ENCODE assay signal across 12 mouse cellular contexts in genomic region chr3:107595938-107596461, GRCm38 (mm10). TPM values are rescaled to one million over a fixed set of nuclear protein-coding genes. Genes with fewer than 3 reads are reported as not detected.
DNase-seq lines count a peak whose midpoint lies in the region; ATAC-seq and TF ChIP-seq lines count a peak whose summit lies in the region.
"Had no signal": no experiment of that assay in that cellular context is flagged by ENCODE, and none has a peak within 500 bp of the region (broad histone marks: within the 10 kb centered on the region; RNA-seq: fewer than 3 reads in every experiment).

No protein-coding gene starts in this region.

- DNase-seq in heart, embryonic 10.5 days (ENCODE audit: low spot score) = no peak
- DNase-seq in heart, adult 2 months = no peak
- DNase-seq in forebrain, embryonic 14.5 days (ENCODE audit: low spot score) = peak; percentile 21
- no peak for DNase-seq in liver, postnatal 0 days
- DNase-seq in layer of hippocampus, adult 8-10 months (ENCODE audit: low spot score in 2 of 2) = no peak
- DNase-seq in thymus, postnatal 36 days = no peak
- DNase-seq in adrenal gland, postnatal 25 days = no peak

- no peak for TF ChIP-seq CTCF in heart, adult 2 months (IDR thresholded peaks at IDR 0.05)
- no peak for TF ChIP-seq CTCF in ES-Bruce4 (IDR thresholded peaks at IDR 0.05; ENCODE audit: low read depth, low read length)
- TF ChIP-seq CTCF in liver, postnatal 0 days (IDR thresholded peaks at IDR 0.05; ENCODE audit: low read depth) = no peak

- peaks cover 37% of the 10 kb centered on the region for H3K4me1 ChIP-seq in heart, embryonic 10.5 days
- peaks cover 1% of the 10 kb centered on the region; the same call in 1 of the 2 replicates for H3K4me1 ChIP-seq in heart, adult 2 months (ENCODE audit: control insufficient read depth, insufficient read depth, low read length)
- no peaks in the 10 kb centered on the region for H3K4me1 ChIP-seq in ES-Bruce4 (ENCODE audit: control insufficient read depth, insufficient read depth, low read length)
- peaks cover 8% of the 10 kb centered on the region for H3K4me1 ChIP-seq in forebrain, embryonic 14.5 days (ENCODE audit: control insufficient read depth, insufficient read depth, low read length)
- H3K4me1 ChIP-seq in liver, postnatal 0 days (ENCODE audit: insufficient read depth) = peaks cover 7% of the 10 kb centered on the region; the same call in 1 of the 2 replicates

- no peaks in the 10 kb centered on the region for H3K79me2 ChIP-seq in heart, adult 2 months (replicated peaks; ENCODE audit: control insufficient read depth, insufficient read depth, low read length)

- no peak for TF ChIP-seq EP300 in heart, adult 2 months (IDR thresholded peaks at IDR 0.05; ENCODE audit: insufficient read depth, low read depth, low read length)
- no peak for TF ChIP-seq EP300 in ES-Bruce4 (IDR thresholded peaks at IDR 0.05; ENCODE audit: insufficient read depth, low read depth, low read length)
- no peak for TF ChIP-seq EP300 in liver, postnatal 0 days (IDR thresholded peaks at IDR 0.05; ENCODE audit: low read depth)

- H3K4me3 ChIP-seq in heart, embryonic 10.5 days = peak overlapping the region; percentile 63
- H3K4me3 ChIP-seq in heart, adult 2 months = no peak overlapping the region
- peak overlapping the region; percentile 49 for H3K4me3 ChIP-seq in ES-Bruce4 (ENCODE audit: low read depth, low read length)
- H3K4me3 ChIP-seq in forebrain, embryonic 14.5 days (ENCODE audit: low read depth, low read length) = 0 out of 2 replicates have a peak overlapping the region, but pooled peaks have one; percentile 2
- H3K4me3 ChIP-seq in liver, postnatal 0 days (ENCODE audit: low read depth, low read length) = 0 out of 2 replicates have a peak overlapping the region, but pooled peaks have one; percentile 34

- H3K27ac ChIP-seq in heart, embryonic 10.5 days = no peak overlapping the region
- no peak overlapping the region for H3K27ac ChIP-seq in heart, adult 2 months
- H3K27ac ChIP-seq in ES-Bruce4 (ENCODE audit: insufficient read depth, low read length) = no peak overlapping the region
- H3K27ac ChIP-seq in forebrain, embryonic 14.5 days (ENCODE audit: low read depth, low read length) = no peak overlapping the region
- no peak overlapping the region for H3K27ac ChIP-seq in liver, postnatal 0 days (ENCODE audit: low read depth)

- no peaks in the 10 kb centered on the region for H3K9me3 ChIP-seq in heart, embryonic 10.5 days
- no peaks in the 10 kb centered on the region for H3K9me3 ChIP-seq in ES-Bruce4 (replicated peaks; ENCODE audit: control insufficient read depth, insufficient read depth, low read length, poor library complexity, severe bottlenecking)
- H3K9me3 ChIP-seq in forebrain, embryonic 14.5 days (replicated peaks; ENCODE audit: control insufficient read depth, low read length) = no peaks in the 10 kb centered on the region
- no peaks in the 10 kb centered on the region for H3K9me3 ChIP-seq in liver, postnatal 0 days (ENCODE audit: low read length)

- peak; percentile 29; the same call in 1 of the 2 replicates for ATAC-seq in forebrain, embryonic 14.5 days
- ATAC-seq in liver, postnatal 0 days = no peak

- peaks cover 98% of the 10 kb centered on the region for H3K27me3 ChIP-seq in heart, embryonic 10.5 days (ENCODE audit: insufficient read depth, poor library complexity, severe bottlenecking)
- H3K27me3 ChIP-seq in heart, adult 2 months (ENCODE audit: control insufficient read depth, insufficient read depth, low read length) = peaks cover 40% of the 10 kb centered on the region
- H3K27me3 ChIP-seq in ES-Bruce4 (ENCODE audit: control insufficient read depth, insufficient read depth, low read length, poor library complexity, severe bottlenecking) = peaks cover 21% of the 10 kb centered on the region
- H3K27me3 ChIP-seq in forebrain, embryonic 14.5 days (replicated peaks; ENCODE audit: control insufficient read depth, insufficient read depth, low read length) = peaks cover 73% of the 10 kb centered on the region
- peaks cover 91% of the 10 kb centered on the region for H3K27me3 ChIP-seq in liver, postnatal 0 days (ENCODE audit: insufficient read depth, low read length)

- H3K36me3 ChIP-seq in heart, embryonic 10.5 days = no peaks in the 10 kb centered on the region
- no peaks in the 10 kb centered on the region for H3K36me3 ChIP-seq in heart, adult 2 months (ENCODE audit: control insufficient read depth, insufficient read depth, low read length)
- H3K36me3 ChIP-seq in ES-Bruce4 (ENCODE audit: control insufficient read depth, insufficient read depth, low read length, poor library complexity, severe bottlenecking) = no peaks in the 10 kb centered on the region
- no peaks in the 10 kb centered on the region for H3K36me3 ChIP-seq in forebrain, embryonic 14.5 days (ENCODE audit: control insufficient read depth, insufficient read depth, low read length)
- no peaks in the 10 kb centered on the region for H3K36me3 ChIP-seq in liver, postnatal 0 days (replicated peaks; ENCODE audit: insufficient read depth, low read length)

- peak overlapping the region; percentile 16; the same call in 1 of the 2 replicates for H3K4me2 ChIP-seq in forebrain, embryonic 14.5 days (ENCODE audit: low read length)
- H3K4me2 ChIP-seq in liver, postnatal 0 days (ENCODE audit: low read depth, low read length) = peak overlapping the region; percentile 58

- intact Hi-C loops in heart, adult 2 months (cut with DNase I) = loop anchor here (2.0 kb wide), 1 partner anchor 13 kb away; no protein-coding TSS in a partner anchor

- WGBS in heart, embryonic 10.5 days = under 1% methylated on average over 34 of the region's 34 CpGs
- WGBS in heart, adult 2 months = 5% methylated on average over 34 of the region's 34 CpGs
- under 1% methylated on average over 34 of the region's 34 CpGs for WGBS in forebrain, embryonic 14.5 days
- 3% methylated on average over 34 of the region's 34 CpGs for WGBS in liver, postnatal 0 days (ENCODE audit: insufficient replicate concordance)

- no peak for TF ChIP-seq POLR2A in heart, adult 2 months (IDR thresholded peaks at IDR 0.05; ENCODE audit: insufficient read depth, low read depth, low read length)
- no peak for TF ChIP-seq POLR2A in ES-Bruce4 (IDR thresholded peaks at IDR 0.05; ENCODE audit: insufficient read depth, low read length)

- H3K9ac ChIP-seq in heart, adult 2 months (ENCODE audit: low read depth, low read length) = no peak overlapping the region
- H3K9ac ChIP-seq in ES-Bruce4 (ENCODE audit: low read depth, poor library complexity, severe bottlenecking) = no peak overlapping the region
- H3K9ac ChIP-seq in forebrain, embryonic 14.5 days (ENCODE audit: low read length) = no peak overlapping the region; the same call in 1 of the 2 replicates
- H3K9ac ChIP-seq in liver, postnatal 0 days (replicated peaks) = no peak overlapping the region

RNA-seq across cellular contexts. Expression of gene Alx3, which starts 1.2 kb away (rescaled TPM):
- polyA plus RNA-seq in heart, embryonic 10.5 days (2016; fragmentation: Nextera tagmentation; extraction: Ambion mirVana) = 2.3 and 13.0 TPM in 2 replicates
- not detected for total RNA-seq in heart, adult 2 months (2021)
- not detected in 2 replicates for polyA plus RNA-seq in heart, adult 2 months (2012; rRNA removed)
- 0.31 and 1.2 TPM in 2 replicates for polyA plus RNA-seq in ES-Bruce4 (2011; ENCODE audit: insufficient read depth, insufficient read length, low read depth, missing spikeins)
- polyA plus RNA-seq in forebrain, embryonic 14.5 days (2014; fragmentation: Nextera tagmentation; extraction: Ambion mirVana) = 2.4 and 2.6 TPM in 2 replicates
- not detected in 2 replicates for polyA plus RNA-seq in liver, postnatal 0 days (2015; fragmentation: Nextera tagmentation; extraction: Ambion mirVana)
- total RNA-seq in layer of hippocampus, adult 8-10 months (2022) = 1 to 10 TPM in 1 of 4 experiments, under 1 TPM in 2, not detected in 1; 0.45 to 1.4 (median 0.83) TPM
- total RNA-seq in adrenal gland, postnatal 25 days (2021) = not detected in 2 replicates
- total RNA-seq: adrenal gland, postnatal 14 days; gastrocnemius, adult 8-10 months had no signal
- polyA plus RNA-seq: C2C12 had no signal

RNA-seq across cellular contexts. Expression of gene Gm10961, which starts 35.1 kb away (rescaled TPM):
- not detected in 2 replicates for polyA plus RNA-seq in heart, embryonic 10.5 days (2016; fragmentation: Nextera tagmentation; extraction: Ambion mirVana)
- total RNA-seq in heart, adult 2 months (2021) = not detected
- polyA plus RNA-seq in heart, adult 2 months (2012; rRNA removed) = not detected in 2 replicates
- not detected in 2 replicates for polyA plus RNA-seq in ES-Bruce4 (2011; ENCODE audit: insufficient read depth, insufficient read length, low read depth, missing spikeins)
- polyA plus RNA-seq in forebrain, embryonic 14.5 days (2014; fragmentation: Nextera tagmentation; extraction: Ambion mirVana) = not detected in 2 replicates
- not detected in 2 replicates for polyA plus RNA-seq in liver, postnatal 0 days (2015; fragmentation: Nextera tagmentation; extraction: Ambion mirVana)
- not detected for total RNA-seq in layer of hippocampus, adult 8-10 months (2022)
- not detected in 2 replicates for total RNA-seq in adrenal gland, postnatal 25 days (2021)
- total RNA-seq: adrenal gland, postnatal 14 days; gastrocnemius, adult 8-10 months had no signal
- polyA plus RNA-seq: C2C12; testis, adult 2 months had no signal

RNA-seq across cellular contexts. Expression of gene Strip1, which starts 35.5 kb away (rescaled TPM):
- 45.1 and 50.1 TPM in 2 replicates for polyA plus RNA-seq in heart, embryonic 10.5 days (2016; fragmentation: Nextera tagmentation; extraction: Ambion mirVana)
- 10 to 100 TPM; 19.9 to 21.2 TPM for total RNA-seq in heart, adult 2 months (2021)
- polyA plus RNA-seq in heart, adult 2 months (2012; rRNA removed) = 35.1 and 46.6 TPM in 2 replicates
- 22.6 and 23.5 TPM in 2 replicates for polyA plus RNA-seq in ES-Bruce4 (2011; ENCODE audit: insufficient read depth, insufficient read length, low read depth, missing spikeins)
- polyA plus RNA-seq in forebrain, embryonic 14.5 days (2014; fragmentation: Nextera tagmentation; extraction: Ambion mirVana) = 134 and 141 TPM in 2 replicates
- polyA plus RNA-seq in liver, postnatal 0 days (2015; fragmentation: Nextera tagmentation; extraction: Ambion mirVana) = 6.6 and 7.0 TPM in 2 replicates
- 10 to 100 TPM; 68.0 to 82.8 (median 70.7) TPM for total RNA-seq in layer of hippocampus, adult 8-10 months (2022)
- total RNA-seq in adrenal gland, postnatal 25 days (2021) = 33.3 and 38.3 TPM in 2 replicates

RNA-seq across cellular contexts. Expression of gene Ubl4b, which starts 41.1 kb away (rescaled TPM):
- 0.15 TPM in 1 of 2 replicates, not detected in the other for polyA plus RNA-seq in heart, embryonic 10.5 days (2016; fragmentation: Nextera tagmentation; extraction: Ambion mirVana)
- not detected for total RNA-seq in heart, adult 2 months (2021)
- polyA plus RNA-seq in heart, adult 2 months (2012; rRNA removed) = 0.12 TPM in 1 of 2 replicates, not detected in the other
- polyA plus RNA-seq in ES-Bruce4 (2011; ENCODE audit: insufficient read depth, insufficient read length, low read depth, missing spikeins) = not detected in 2 replicates
- polyA plus RNA-seq in forebrain, embryonic 14.5 days (2014; fragmentation: Nextera tagmentation; extraction: Ambion mirVana) = not detected in 2 replicates
- polyA plus RNA-seq in liver, postnatal 0 days (2015; fragmentation: Nextera tagmentation; extraction: Ambion mirVana) = not detected in 2 replicates
- not detected for total RNA-seq in layer of hippocampus, adult 8-10 months (2022)
- total RNA-seq in adrenal gland, postnatal 25 days (2021) = not detected in 2 replicates
- total RNA-seq: adrenal gland, postnatal 14 days; gastrocnemius, adult 8-10 months had no signal
- polyA plus RNA-seq: C2C12 had no signal
